Mouse (Mus musculus): Measurements from ENCODE around the gene Vmn2r93.

Vmn2r93 gene

GRCm38 (mm10) chr17:18297799-18298198, at the start of gene Vmn2r93:
Gene Vmn2r93, plus strand, starts transcription at chr17:18298099.
- no peak for DNase-seq (ENCODE audit: low spot score in 2 of 2)

DNA sequence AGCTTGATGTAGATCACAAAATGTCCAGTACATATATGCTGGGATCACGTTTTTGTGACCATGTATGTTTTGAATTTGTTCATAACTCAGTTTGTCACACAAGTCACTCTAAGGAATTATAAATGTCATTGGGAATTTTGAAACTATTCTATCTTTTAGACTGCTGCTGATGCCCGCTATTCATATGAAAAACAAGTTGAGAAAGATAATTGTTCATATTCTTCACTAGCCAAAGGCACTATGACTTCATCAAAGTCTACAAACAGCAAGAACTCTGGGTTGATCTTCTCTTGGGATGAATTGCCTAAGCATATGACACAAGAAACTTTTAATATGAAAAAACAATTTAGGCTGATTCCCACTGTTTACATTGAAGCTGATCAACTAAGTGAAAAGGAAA, 20.2 kb upstream of the Vmn2r93 start, which contains the start of gene Vmn2r94:
TSS of gene Vmn2r94 (minus strand) at position 101 of the 400 bp plus-strand sequence.
- no peak for DNase-seq (ENCODE audit: low spot score in 2 of 2)

DNA sequence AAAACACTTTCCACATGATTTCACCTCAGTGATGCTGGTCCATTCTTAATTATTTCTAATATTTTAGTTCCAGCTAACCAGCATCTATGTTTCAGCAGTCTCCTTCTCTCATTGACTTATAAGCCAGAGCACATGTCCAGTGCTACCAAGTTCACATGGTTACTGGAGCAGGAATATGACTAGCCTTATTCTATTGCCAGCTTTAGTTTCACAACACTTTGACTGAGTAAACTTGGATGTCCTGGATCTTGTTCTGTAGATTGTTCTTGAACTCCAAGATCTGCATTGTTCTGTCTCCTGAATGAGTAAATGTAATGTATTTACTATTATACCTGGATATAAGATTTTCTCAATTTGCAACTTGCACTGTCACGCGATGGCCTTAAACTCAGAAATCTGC, 25.1 kb downstream of the Vmn2r93 start:
- DNase-seq (ENCODE audit: low spot score in 2 of 2) = no peak

- DNase-seq (ENCODE audit: low spot score in 2 of 2) = no peak
Measured at GRCm38 (mm10) chr17:18360007-18360406, 62.1 kb downstream of the Vmn2r93 start.

DNA sequence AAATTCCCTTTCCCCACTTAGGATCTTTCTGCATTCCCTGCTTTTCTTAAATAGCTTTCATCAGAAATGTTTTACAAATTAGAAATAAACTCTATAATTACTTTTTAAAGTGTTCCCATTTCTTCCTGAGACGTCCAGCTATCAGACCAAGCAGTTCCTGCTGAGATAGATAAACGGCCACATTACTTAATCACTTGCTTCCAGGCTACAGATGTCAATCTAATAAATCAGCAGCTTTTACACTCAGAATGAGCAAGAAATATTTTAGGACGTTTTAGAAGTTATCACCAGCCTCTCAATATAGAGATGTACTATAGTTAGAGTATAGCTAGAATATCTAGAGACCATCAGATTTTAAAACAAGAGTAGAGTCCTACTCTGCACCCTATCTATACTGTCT, 62.7 kb downstream of the Vmn2r93 start:
- no peak for DNase-seq (ENCODE audit: low spot score in 2 of 2)

Measured in urinary bladder, postnatal 4 days (tissue).